Mouse (Mus musculus) forebrain, embryonic 14.5 days (tissue): Measurements from ENCODE around the gene Ksr1. TPM values are rescaled to one million over a fixed set of nuclear protein-coding genes. Genes with fewer than 3 reads are reported as not detected.

Experiments used
- ATAC-seq: fragments of 200-750 bp; cut with Nextera tagmentation; 2 replicates; pipeline ENCODE4 v1.8.0; 2017; ENCODE audit warnings: mild to moderate bottlenecking, moderate library complexity
- DNase-seq: peaks from one replicate; pipeline ENCODE4 v3.0.0-alpha.2; 2015; ENCODE audit warnings: low spot score
- H3K27ac ChIP-seq: fragments of 300-500 bp; sonication (generic); 2 replicates; pipeline ENCODE4 v1.5.1; 2014; ENCODE audit warnings: low read depth, mild to moderate bottlenecking, control low read depth, low read length, moderate library complexity
- H3K27me3 ChIP-seq: fragments of 300-500 bp; sonication (generic); replicated peaks from 2 replicates; pipeline ENCODE4 v1.6.1; 2014; ENCODE audit warnings: low read length, control low read depth, mixed read lengths; ENCODE audit not compliant: control insufficient read depth, insufficient read depth
- H3K36me3 ChIP-seq: fragments of 300-500 bp; sonication (generic); 2 replicates; pipeline ENCODE4 v1.6.1; 2014; ENCODE audit warnings: low read length, control low read depth; ENCODE audit not compliant: control insufficient read depth, insufficient read depth
- H3K4me1 ChIP-seq: fragments of 300-500 bp; sonication (generic); 2 replicates; pipeline ENCODE4 v1.6.1; 2014; ENCODE audit warnings: antibody characterized with exemption, low read length, control low read depth; ENCODE audit not compliant: control insufficient read depth, insufficient read depth
- H3K4me2 ChIP-seq: fragments of 300-500 bp; sonication (generic); 2 replicates; pipeline ENCODE4 v1.6.1; 2014; ENCODE audit warnings: mild to moderate bottlenecking, control low read depth, low read length
- H3K4me3 ChIP-seq: fragments of 300-500 bp; sonication (generic); 2 replicates; pipeline ENCODE4 v1.5.1; 2014; ENCODE audit warnings: low read depth, low read length, control low read depth
- H3K9ac ChIP-seq: fragments of 300-500 bp; sonication (generic); 2 replicates; pipeline ENCODE4 v1.6.1; 2014; ENCODE audit warnings: mild to moderate bottlenecking, low read length, control low read depth, moderate library complexity
- H3K9me3 ChIP-seq: fragments of 300-500 bp; sonication (generic); replicated peaks from 2 replicates; pipeline ENCODE4 v1.6.1; 2016; ENCODE audit warnings: low read length, control low read depth, mixed read lengths; ENCODE audit not compliant: control insufficient read depth
- WGBS: fragments of 180-500 bp; shearing (Covaris S2); extraction: QIAGEN DNeasy Blood & Tissue Kit; methylation state at CpG from one replicate; pipeline ENCODE4 v1.1.7; 2014; 5-methylcytosine and 5-hydroxymethylcytosine counted together
- polyA plus RNA-seq: library from polyadenylated mRNA; unstranded; fragments of >200 nt; fragmentation: Nextera tagmentation; extraction: Ambion mirVana; gene quantifications from 2 replicates; pipeline ENCODE4 v1.2.1, GENCODE M21; 2014

The Ksr1 gene
- polyA plus RNA-seq, 1 experiment from 2014 or later: 4.7 TPM

DNA sequence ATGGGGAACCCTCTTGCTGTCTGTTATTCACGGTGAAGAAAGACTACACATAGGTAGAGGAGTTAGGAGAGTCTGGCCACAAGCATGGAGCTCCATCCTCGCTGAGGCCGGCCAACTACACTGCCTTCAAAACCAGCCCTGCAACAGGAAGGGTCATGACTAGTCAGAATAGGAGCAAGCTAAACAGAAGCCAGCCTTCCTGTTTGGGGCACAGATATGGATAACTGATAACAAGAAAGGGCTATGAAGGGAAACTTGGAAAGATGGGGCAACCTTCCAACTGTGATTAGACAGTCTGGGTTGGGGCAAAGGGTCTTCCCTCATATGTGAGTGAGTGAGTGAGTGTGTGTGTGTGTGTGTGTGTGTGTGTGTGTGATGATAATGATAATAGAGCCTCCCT lies 71.6 kb downstream of the Ksr1 start:
- Histone ChIP-seq H3K9me3 (no peaks in the 10 kb centered on the region), H3K4me1 (no peaks in the 10 kb centered on the region), H3K4me3 (no peak overlapping the region), H3K9ac (no peak overlapping the region), H3K27ac (no peak overlapping the region), H3K36me3 (no peaks in the 10 kb centered on the region), H3K4me2 (no peak overlapping the region), H3K27me3 (no peaks in the 10 kb centered on the region)
- WGBS: 95% methylated on average over 3 of the region's 3 CpGs
- DNase-seq (no peak), ATAC-seq (no peak)

DNA sequence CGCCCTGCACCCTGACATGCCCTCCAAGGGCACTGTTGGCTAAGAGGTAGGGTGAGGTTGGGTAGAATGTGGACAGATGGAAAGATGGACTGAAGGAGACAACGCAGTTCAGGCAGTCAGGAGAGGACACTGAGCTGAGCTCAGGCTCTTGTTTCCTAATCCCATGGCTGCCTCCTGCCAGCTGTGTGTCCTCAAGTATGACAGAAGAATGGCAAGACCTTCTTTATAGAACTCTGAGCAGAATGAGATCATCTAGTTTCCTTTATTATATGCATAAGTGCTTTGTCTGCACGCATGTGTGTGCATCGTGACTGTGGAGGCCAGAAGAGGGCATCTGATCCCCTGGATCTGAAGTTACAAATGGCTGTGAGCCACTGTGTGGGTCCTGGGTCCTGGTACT lies 72.6 kb downstream of the Ksr1 start:
- Histone ChIP-seq H3K27ac (no peak overlapping the region), H3K4me1 (0 out of 2 replicates have a peak, but pooled peaks cover 2% of the 10 kb centered on the region), H3K9me3 (no peaks in the 10 kb centered on the region), H3K4me2 (no peak overlapping the region), H3K9ac (no peak overlapping the region), H3K36me3 (no peaks in the 10 kb centered on the region), H3K27me3 (no peaks in the 10 kb centered on the region), H3K4me3 (no peak overlapping the region)
- 84% methylated on average over 4 of the region's 4 CpGs for WGBS
- ATAC-seq: no peak
- no peak for DNase-seq

DNA sequence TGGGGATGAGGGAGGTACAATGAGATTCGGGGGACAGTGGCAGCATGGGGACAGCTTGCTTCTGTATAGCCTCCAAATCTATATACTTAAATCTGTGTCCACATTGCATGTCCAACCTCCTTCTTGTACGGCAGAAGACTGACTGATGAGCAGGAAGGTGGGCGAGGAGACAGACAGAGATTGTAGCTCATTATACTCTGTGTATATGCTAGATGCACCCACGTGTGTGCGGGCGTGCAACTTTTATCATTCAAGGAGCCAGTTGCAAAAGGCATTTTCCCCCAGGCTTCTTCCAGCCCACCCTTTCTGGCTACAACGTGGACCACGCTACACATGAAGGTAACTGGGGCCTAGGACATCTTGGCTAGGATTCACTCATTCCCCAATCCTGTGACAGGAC lies 74.1 kb downstream of the Ksr1 start:
- Histone ChIP-seq H3K27me3 (no peaks in the 10 kb centered on the region), H3K4me1 (0 out of 2 replicates have a peak, but pooled peaks cover 2% of the 10 kb centered on the region), H3K9ac (no peak overlapping the region), H3K9me3 (no peaks in the 10 kb centered on the region), H3K36me3 (no peaks in the 10 kb centered on the region), H3K27ac (no peak overlapping the region), H3K4me2 (no peak overlapping the region), H3K4me3 (no peak overlapping the region)
- DNase-seq (no peak), ATAC-seq (no peak)
- WGBS: 92% methylated on average over 8 of the region's 8 CpGs

DNA sequence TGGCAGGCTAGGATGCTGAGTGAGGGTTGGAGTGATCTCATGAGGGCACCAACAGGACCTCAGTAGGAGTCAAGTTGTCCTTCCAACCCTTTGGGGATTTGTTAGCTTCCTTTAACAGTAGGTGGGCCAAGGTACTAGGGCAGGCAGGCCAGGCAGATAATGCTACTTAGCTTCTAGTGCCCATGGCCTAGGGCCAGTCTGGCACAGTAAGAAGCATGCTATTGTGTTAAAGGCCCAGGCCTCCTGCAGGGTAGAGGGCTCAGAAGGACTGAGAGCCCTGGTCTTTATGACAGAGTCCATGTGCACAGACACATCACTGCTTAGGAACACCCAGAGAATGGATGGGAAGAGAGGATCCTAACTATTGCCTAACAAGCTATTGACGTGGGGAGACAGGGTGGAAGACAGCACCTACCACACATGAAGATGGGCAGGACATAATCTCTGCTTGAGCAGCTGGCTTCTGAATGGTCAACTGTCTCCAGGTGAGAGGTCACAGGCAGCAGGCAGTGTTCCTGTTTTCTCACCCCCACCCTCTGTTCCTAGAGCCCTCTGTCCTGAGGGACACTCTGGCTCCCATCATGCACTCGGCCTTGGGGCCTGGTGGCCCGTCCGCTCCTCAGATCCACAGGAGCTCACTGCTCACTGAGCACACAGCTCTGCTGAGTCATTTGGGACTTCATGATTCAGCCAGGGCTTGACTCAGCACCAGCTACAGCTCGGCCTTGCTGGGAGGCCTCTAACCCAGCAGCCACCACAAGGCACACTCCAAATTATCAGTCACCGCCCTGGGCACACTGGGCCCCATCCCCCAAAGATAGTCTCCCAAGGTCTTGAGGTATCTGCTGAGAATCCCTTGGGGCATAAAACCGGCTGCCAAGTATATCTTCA lies 74.9 kb downstream of the Ksr1 start:
- no peak overlapping the region for H3K27ac ChIP-seq
- 94% methylated on average over 7 of the region's 7 CpGs for WGBS
- ATAC-seq: no peak

DNA sequence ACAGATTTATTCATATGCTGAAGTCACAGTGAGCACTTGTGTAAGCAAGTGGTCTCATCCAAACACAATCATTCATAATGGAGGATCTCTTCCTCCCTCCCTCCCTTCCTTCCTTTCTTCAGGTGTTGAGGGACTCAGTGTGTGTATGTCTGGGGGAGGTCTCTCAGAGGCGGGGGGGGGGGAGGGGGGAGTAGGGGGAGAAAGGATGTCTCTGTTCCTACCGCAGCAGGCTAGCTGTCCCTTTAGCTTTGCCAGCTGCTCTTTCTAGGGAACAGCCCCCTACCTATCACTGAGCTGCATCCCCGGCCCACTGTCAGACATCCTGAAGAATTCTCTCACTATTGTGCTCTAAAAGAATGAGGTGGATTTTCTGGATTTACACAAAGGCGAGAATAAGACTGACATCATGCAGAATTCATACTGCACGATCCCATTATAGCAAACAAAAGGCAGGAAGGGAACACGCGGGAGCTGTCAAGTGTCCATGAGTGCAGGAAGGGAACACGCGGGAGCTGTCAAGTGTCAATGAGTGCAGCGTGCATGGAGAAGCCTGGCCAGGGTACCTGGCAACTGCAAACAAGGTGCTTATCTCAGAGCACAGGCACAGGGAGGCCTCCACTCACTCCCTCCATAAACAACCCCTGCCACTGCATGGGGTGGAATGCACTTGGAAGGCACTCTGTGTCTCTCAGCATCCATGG lies 76.6 kb downstream of the Ksr1 start:
- no peaks in the 10 kb centered on the region for H3K36me3 ChIP-seq
- 30% methylated on average over 9 of the region's 10 CpGs for WGBS
- H3K27ac ChIP-seq: peak overlapping the region; percentile 65; the same call in 1 of the 2 replicates
- H3K4me3 ChIP-seq: no peak overlapping the region
- no peak overlapping the region for H3K9ac ChIP-seq
- peak; percentile 29; the same call in 1 of the 2 replicates for ATAC-seq
- DNase-seq: peak; percentile 50
- no peak overlapping the region for H3K4me2 ChIP-seq
- no peaks in the 10 kb centered on the region for H3K9me3 ChIP-seq
- no peaks in the 10 kb centered on the region for H3K27me3 ChIP-seq
- H3K4me1 ChIP-seq: 0 out of 2 replicates have a peak, but pooled peaks cover 2% of the 10 kb centered on the region

More for the DNA sequence above, 74.9 kb downstream of the Ksr1 start:
- no peak overlapping the region for H3K9ac ChIP-seq
- H3K4me2 ChIP-seq: no peak overlapping the region
- no peak for DNase-seq
- no peaks in the 10 kb centered on the region for H3K27me3 ChIP-seq
- H3K4me3 ChIP-seq: no peak overlapping the region
- 0 out of 2 replicates have a peak, but pooled peaks cover 2% of the 10 kb centered on the region for H3K4me1 ChIP-seq
- no peaks in the 10 kb centered on the region for H3K9me3 ChIP-seq
- no peaks in the 10 kb centered on the region for H3K36me3 ChIP-seq

DNA sequence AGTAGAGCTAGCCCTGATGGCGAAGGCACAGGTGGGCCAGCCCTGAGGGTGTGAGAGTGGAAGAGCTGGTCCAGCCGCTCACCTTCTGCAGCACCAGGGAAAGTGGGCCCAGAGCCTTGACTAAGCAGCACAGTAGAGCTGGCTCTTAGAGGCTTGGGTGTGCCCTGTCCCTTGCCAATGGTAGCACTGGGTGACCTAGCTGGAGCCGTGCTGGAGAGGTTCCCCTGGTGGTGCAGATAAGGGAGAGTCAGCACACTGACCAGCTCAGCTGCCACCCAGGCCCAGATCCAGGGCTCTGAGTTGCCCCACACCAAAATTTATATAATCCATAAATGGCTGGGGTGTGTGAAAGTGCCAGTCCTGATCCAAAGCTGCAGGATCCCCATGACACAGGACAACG lies 79.0 kb downstream of the Ksr1 start:
- Histone ChIP-seq H3K4me1 (0 out of 2 replicates have a peak, but pooled peaks cover 2% of the 10 kb centered on the region), H3K9me3 (no peaks in the 10 kb centered on the region), H3K4me3 (no peak overlapping the region), H3K27ac (no peak overlapping the region), H3K9ac (no peak overlapping the region), H3K4me2 (no peak overlapping the region), H3K27me3 (no peaks in the 10 kb centered on the region), H3K36me3 (no peaks in the 10 kb centered on the region)
- ATAC-seq (no peak), DNase-seq (no peak)
- 96% methylated on average over 4 of the region's 4 CpGs for WGBS

DNA sequence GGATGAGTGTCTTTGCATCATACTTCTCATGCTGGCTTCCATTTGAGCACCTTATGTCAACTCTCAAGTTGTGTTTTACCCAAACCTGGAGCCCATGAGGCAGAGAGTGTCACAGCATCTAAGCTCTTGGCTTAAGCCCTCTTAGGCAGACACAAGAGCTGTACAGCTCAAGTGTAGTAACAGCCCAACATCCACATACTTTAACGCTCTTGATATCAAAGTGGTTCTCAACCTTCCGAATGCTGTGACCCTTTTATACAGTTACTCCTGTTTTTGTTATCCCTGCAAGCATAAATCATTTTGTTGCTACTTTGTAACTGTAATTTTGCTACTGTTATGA lies 80.0 kb downstream of the Ksr1 start:
- DNase-seq: no peak
- WGBS: 94% methylated on average over 2 of the region's 2 CpGs
- Histone ChIP-seq H3K4me2 (no peak overlapping the region), H3K9ac (no peak overlapping the region), H3K4me3 (no peak overlapping the region), H3K4me1 (0 out of 2 replicates have a peak, but pooled peaks cover 2% of the 10 kb centered on the region), H3K36me3 (no peaks in the 10 kb centered on the region), H3K9me3 (no peaks in the 10 kb centered on the region), H3K27ac (no peak overlapping the region), H3K27me3 (no peaks in the 10 kb centered on the region)
- no peak for ATAC-seq

DNA sequence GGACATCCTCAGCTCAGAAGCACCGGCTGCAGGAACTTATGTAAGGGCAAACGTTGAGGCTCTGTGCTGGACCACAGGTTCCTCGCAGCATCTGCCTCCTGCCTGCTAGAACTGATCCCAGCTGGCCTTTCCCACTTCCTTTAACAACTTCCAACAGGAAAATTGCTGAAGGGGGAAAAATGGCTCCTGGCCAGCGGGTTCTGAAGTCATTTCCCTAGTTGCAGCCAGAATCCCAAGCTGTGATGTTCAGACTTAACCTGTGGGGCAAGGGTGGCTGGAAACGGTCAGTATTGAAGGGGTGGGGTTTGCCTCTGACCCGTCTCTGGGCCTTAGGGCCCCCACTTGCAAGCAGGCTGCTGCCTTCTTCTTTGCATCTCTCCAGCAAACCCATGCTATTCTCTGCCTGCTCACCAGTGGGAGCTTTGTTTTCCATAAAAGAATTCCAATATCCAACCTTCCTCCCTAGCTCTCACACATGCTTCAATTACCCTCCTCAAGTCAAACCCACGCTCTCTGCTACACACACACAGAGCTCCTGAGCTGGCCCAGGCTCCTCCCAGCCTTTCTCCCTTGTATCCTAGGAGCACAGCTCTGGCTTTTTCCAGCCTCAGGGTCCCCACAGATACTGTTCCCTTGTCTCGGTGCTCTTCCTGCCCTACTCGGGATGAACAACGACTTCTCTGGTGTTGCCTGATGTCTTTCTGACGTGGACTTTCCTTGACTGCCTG lies 80.6 kb downstream of the Ksr1 start:
- Histone ChIP-seq H3K4me2 (no peak overlapping the region), H3K27me3 (no peaks in the 10 kb centered on the region), H3K9me3 (no peaks in the 10 kb centered on the region), H3K9ac (no peak overlapping the region), H3K27ac (no peak overlapping the region), H3K4me3 (no peak overlapping the region), H3K36me3 (no peaks in the 10 kb centered on the region), H3K4me1 (0 out of 2 replicates have a peak, but pooled peaks cover 2% of the 10 kb centered on the region)
- ATAC-seq (no peak), DNase-seq (no peak)
- WGBS: 80% methylated on average over 11 of the region's 11 CpGs
